Mouse (Mus musculus): ENCODE measurements at regions not wholly inside any gene's neighbourhood (a gene's known extent, or its start where the extent isn't known, plus 50 kb on each side); places are given as distances from the start of the nearest gene placed in this dataset.

- 47% methylated on average over 15 of the region's 15 CpGs for WGBS
- ATAC-seq (ENCODE audit: low FRiP score, low TSS enrichment) (no peak), DNase-seq (peak; percentile 52)
- Histone ChIP-seq H3K36me3 (ENCODE audit: control insufficient read depth, insufficient read depth, low read length) (no peaks in the 10 kb centered on the region), H3K27me3 (ENCODE audit: control insufficient read depth, insufficient read depth, low read length) (no peaks in the 10 kb centered on the region), H3K9ac (replicated peaks; ENCODE audit: low read length) (no peak overlapping the region), H3K4me2 (ENCODE audit: low read length) (no peak overlapping the region), H3K27ac (replicated peaks; ENCODE audit: low read depth, low read length) (peak overlapping the region; percentile 38; the same call in 1 of the 2 replicates), H3K4me3 (replicated peaks; ENCODE audit: low read depth, low read length) (no peak overlapping the region), H3K9me3 (ENCODE audit: control insufficient read depth, low read length) (no peaks in the 10 kb centered on the region), H3K4me1 (ENCODE audit: control insufficient read depth, insufficient read depth, low read length) (peaks cover 14% of the 10 kb centered on the region; the same call in 1 of the 2 replicates)
These were observed 183.0 kb upstream of the Rhobtb1 start for GRCm38 (mm10) chr10:68967976-68968968.

DNA sequence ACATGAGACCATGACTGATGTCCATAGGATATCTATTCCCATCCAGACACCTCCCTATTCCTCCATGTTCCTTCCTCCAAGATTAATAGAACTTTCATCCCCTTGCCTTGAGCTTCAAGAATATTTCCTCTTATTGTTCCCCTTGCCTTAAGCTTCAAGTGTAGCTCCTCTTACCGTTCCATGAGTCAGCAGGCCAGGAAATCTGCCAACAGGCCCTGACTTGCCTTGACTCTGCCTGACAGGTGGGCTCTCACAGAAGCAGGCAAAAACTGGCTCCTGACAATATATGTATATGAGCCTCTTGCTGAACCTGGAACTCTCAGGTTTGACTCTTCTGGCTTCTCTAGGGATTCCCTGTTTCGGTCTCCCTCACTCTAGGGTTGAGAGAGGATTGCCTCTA, 180.7 kb upstream of the Rhobtb1 start:
- ATAC-seq (ENCODE audit: low FRiP score, low TSS enrichment): no peak
- Histone ChIP-seq H3K9me3 (ENCODE audit: control insufficient read depth, low read length) (no peaks in the 10 kb centered on the region), H3K36me3 (ENCODE audit: control insufficient read depth, insufficient read depth, low read length) (no peaks in the 10 kb centered on the region)

DNA sequence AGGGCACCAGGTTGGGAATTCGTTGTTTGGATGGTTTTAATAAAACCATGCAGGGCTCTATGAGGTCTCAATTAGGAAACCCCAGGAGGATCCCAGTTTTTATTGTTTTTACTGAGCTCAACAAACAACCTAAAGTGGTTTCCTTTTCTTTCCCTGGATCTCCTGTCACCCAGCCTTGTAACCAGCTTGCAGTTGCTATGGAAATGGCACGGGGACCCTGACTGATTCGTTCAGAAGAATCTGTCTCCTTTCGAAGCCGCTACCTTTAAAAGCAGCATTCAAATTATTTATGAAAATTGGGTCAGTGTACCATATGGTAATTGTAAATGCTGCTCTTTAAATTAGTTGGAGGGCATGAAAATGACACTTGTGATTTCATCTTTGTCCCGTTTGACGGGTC, 176.5 kb upstream of the Rhobtb1 start:
- peak; percentile 50 for DNase-seq
- Histone ChIP-seq H3K27me3 (ENCODE audit: control insufficient read depth, insufficient read depth, low read length) (no peaks in the 10 kb centered on the region), H3K4me3 (replicated peaks; ENCODE audit: low read depth, low read length) (no peak overlapping the region), H3K4me1 (ENCODE audit: control insufficient read depth, insufficient read depth, low read length) (no peaks in the 10 kb centered on the region), H3K9me3 (ENCODE audit: control insufficient read depth, low read length) (no peaks in the 10 kb centered on the region), H3K4me2 (ENCODE audit: low read length) (no peak overlapping the region), H3K36me3 (ENCODE audit: control insufficient read depth, insufficient read depth, low read length) (no peaks in the 10 kb centered on the region), H3K27ac (replicated peaks; ENCODE audit: low read depth, low read length) (no peak overlapping the region), H3K9ac (replicated peaks; ENCODE audit: low read length) (no peak overlapping the region)
- ATAC-seq (ENCODE audit: low FRiP score, low TSS enrichment): no peak
- WGBS: 60% methylated on average over 7 of the region's 7 CpGs

More for the DNA sequence above, 180.7 kb upstream of the Rhobtb1 start:
- Histone ChIP-seq H3K4me1 (ENCODE audit: control insufficient read depth, insufficient read depth, low read length) (peaks cover 14% of the 10 kb centered on the region; the same call in 1 of the 2 replicates), H3K27me3 (ENCODE audit: control insufficient read depth, insufficient read depth, low read length) (no peaks in the 10 kb centered on the region), H3K9ac (replicated peaks; ENCODE audit: low read length) (no peak overlapping the region), H3K4me3 (replicated peaks; ENCODE audit: low read depth, low read length) (no peak overlapping the region), H3K27ac (replicated peaks; ENCODE audit: low read depth, low read length) (no peak overlapping the region), H3K4me2 (ENCODE audit: low read length) (no peak overlapping the region)
- 94% methylated on average over 2 of the region's 2 CpGs for WGBS
- DNase-seq: no peak

GRCm38 (mm10) chr10:68976443-68977025, 174.7 kb upstream of the Rhobtb1 start:
- H3K27me3 ChIP-seq (ENCODE audit: control insufficient read depth, insufficient read depth, low read length): no peaks in the 10 kb centered on the region
- H3K4me2 ChIP-seq (ENCODE audit: low read length): no peak overlapping the region
- H3K36me3 ChIP-seq (ENCODE audit: control insufficient read depth, insufficient read depth, low read length): no peaks in the 10 kb centered on the region
- no peaks in the 10 kb centered on the region for H3K4me1 ChIP-seq (ENCODE audit: control insufficient read depth, insufficient read depth, low read length)
- H3K4me3 ChIP-seq (replicated peaks; ENCODE audit: low read depth, low read length): no peak overlapping the region
- H3K9me3 ChIP-seq (ENCODE audit: control insufficient read depth, low read length): no peaks in the 10 kb centered on the region
- DNase-seq: no peak
- H3K27ac ChIP-seq (replicated peaks; ENCODE audit: low read depth, low read length): no peak overlapping the region
- 88% methylated on average over 10 of the region's 10 CpGs for WGBS
- H3K9ac ChIP-seq (replicated peaks; ENCODE audit: low read length): no peak overlapping the region
- ATAC-seq (ENCODE audit: low FRiP score, low TSS enrichment): no peak

- Histone ChIP-seq H3K4me1 (ENCODE audit: control insufficient read depth, insufficient read depth, low read length) (no peaks in the 10 kb centered on the region), H3K4me2 (ENCODE audit: low read length) (no peak overlapping the region), H3K9me3 (ENCODE audit: control insufficient read depth, low read length) (no peaks in the 10 kb centered on the region), H3K4me3 (replicated peaks; ENCODE audit: low read depth, low read length) (no peak overlapping the region), H3K27me3 (ENCODE audit: control insufficient read depth, insufficient read depth, low read length) (no peaks in the 10 kb centered on the region), H3K27ac (replicated peaks; ENCODE audit: low read depth, low read length) (no peak overlapping the region), H3K36me3 (ENCODE audit: control insufficient read depth, insufficient read depth, low read length) (no peaks in the 10 kb centered on the region), H3K9ac (replicated peaks; ENCODE audit: low read length) (no peak overlapping the region)
- DNase-seq (peak; percentile 25), ATAC-seq (ENCODE audit: low FRiP score, low TSS enrichment) (no peak)
- 68% methylated on average over 4 of the region's 4 CpGs for WGBS
These were observed 173.1 kb upstream of the Rhobtb1 start for GRCm38 (mm10) chr10:68978115-68978514.

DNA sequence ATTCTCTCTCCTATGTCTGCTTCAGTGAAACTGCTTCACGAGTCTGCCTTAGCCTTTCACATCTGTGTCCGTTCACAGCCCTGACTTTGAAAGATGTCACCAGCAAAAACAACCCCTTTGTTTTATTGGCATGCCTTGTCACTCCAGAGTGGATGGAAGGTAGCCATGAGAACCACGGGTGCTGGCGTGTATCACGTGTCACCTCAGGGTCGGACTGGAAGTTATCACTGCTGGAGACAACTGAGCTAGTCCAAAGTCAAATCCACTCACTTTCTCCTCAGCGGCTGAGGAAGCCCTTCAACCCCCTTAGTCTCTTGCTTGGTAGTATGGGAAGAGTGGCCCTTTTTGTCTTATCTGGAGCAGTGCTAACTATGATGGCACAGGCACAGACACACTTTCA, 171.3 kb upstream of the Rhobtb1 start:
- H3K36me3 ChIP-seq (ENCODE audit: control insufficient read depth, insufficient read depth, low read length): no peaks in the 10 kb centered on the region
- no peak overlapping the region for H3K9ac ChIP-seq (replicated peaks; ENCODE audit: low read length)
- no peak overlapping the region for H3K4me2 ChIP-seq (ENCODE audit: low read length)
- no peaks in the 10 kb centered on the region for H3K4me1 ChIP-seq (ENCODE audit: control insufficient read depth, insufficient read depth, low read length)
- no peak overlapping the region for H3K27ac ChIP-seq (replicated peaks; ENCODE audit: low read depth, low read length)
- whole genome bisulfite sequencing: 89% methylated on average over 7 of the region's 7 CpGs
- no peaks in the 10 kb centered on the region for H3K27me3 ChIP-seq (ENCODE audit: control insufficient read depth, insufficient read depth, low read length)
- no peak overlapping the region for H3K4me3 ChIP-seq (replicated peaks; ENCODE audit: low read depth, low read length)
- ATAC-seq (ENCODE audit: low FRiP score, low TSS enrichment) (no peak), DNase-seq (no peak)
- no peaks in the 10 kb centered on the region for H3K9me3 ChIP-seq (ENCODE audit: control insufficient read depth, low read length)

DNA sequence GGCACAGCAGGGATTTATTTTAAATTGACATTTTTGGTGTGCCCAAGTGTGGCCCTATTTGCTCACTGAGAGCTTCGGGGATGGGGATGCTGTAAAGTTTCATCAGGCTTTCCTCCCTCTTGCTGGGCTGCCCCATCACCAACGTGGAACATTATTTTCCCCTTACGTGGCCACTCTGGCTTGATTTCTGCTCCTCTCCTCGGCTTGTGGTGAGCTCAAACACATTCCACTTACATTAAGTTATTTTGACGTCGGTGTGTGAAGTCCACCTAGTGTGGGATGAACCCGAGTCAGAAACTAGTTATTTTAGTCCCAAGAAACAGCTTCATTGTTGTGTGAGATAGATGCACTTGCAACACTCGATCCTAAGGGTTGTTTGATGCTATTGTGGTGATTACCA, 168.9 kb upstream of the Rhobtb1 start:
- Histone ChIP-seq H3K9me3 (ENCODE audit: control insufficient read depth, low read length) (no peaks in the 10 kb centered on the region), H3K4me2 (ENCODE audit: low read length) (no peak overlapping the region), H3K27ac (replicated peaks; ENCODE audit: low read depth, low read length) (no peak overlapping the region), H3K4me3 (replicated peaks; ENCODE audit: low read depth, low read length) (no peak overlapping the region), H3K27me3 (ENCODE audit: control insufficient read depth, insufficient read depth, low read length) (no peaks in the 10 kb centered on the region), H3K4me1 (ENCODE audit: control insufficient read depth, insufficient read depth, low read length) (no peaks in the 10 kb centered on the region), H3K36me3 (ENCODE audit: control insufficient read depth, insufficient read depth, low read length) (no peaks in the 10 kb centered on the region), H3K9ac (replicated peaks; ENCODE audit: low read length) (no peak overlapping the region)
- DNase-seq (no peak), ATAC-seq (ENCODE audit: low FRiP score, low TSS enrichment) (no peak)
- 88% methylated on average over 8 of the region's 8 CpGs for WGBS

- H3K9me3 ChIP-seq (ENCODE audit: control insufficient read depth, low read length): no peaks in the 10 kb centered on the region
- no peaks in the 10 kb centered on the region for H3K4me1 ChIP-seq (ENCODE audit: control insufficient read depth, insufficient read depth, low read length)
- no peaks in the 10 kb centered on the region for H3K36me3 ChIP-seq (ENCODE audit: control insufficient read depth, insufficient read depth, low read length)
- no peak overlapping the region for H3K27ac ChIP-seq (replicated peaks; ENCODE audit: low read depth, low read length)
- ATAC-seq (ENCODE audit: low FRiP score, low TSS enrichment) (no peak), DNase-seq (no peak)
- no peak overlapping the region for H3K4me3 ChIP-seq (replicated peaks; ENCODE audit: low read depth, low read length)
- no peak overlapping the region for H3K4me2 ChIP-seq (ENCODE audit: low read length)
- H3K9ac ChIP-seq (replicated peaks; ENCODE audit: low read length): no peak overlapping the region
- WGBS: 89% methylated on average over 6 of the region's 6 CpGs
- H3K27me3 ChIP-seq (ENCODE audit: control insufficient read depth, insufficient read depth, low read length): no peaks in the 10 kb centered on the region
These were observed 160.7 kb upstream of the Rhobtb1 start for GRCm38 (mm10) chr10:68990584-68990983.

Measured in midbrain, embryonic 14.5 days (tissue).